Mouse (Mus musculus): Measurements from ENCODE around the gene Myh6. TPM values are rescaled to one million over a fixed set of nuclear protein-coding genes. Genes with fewer than 3 reads are reported as not detected.

Myh6 gene
- not detected in 2 replicates for total RNA-seq (2023)

DNA sequence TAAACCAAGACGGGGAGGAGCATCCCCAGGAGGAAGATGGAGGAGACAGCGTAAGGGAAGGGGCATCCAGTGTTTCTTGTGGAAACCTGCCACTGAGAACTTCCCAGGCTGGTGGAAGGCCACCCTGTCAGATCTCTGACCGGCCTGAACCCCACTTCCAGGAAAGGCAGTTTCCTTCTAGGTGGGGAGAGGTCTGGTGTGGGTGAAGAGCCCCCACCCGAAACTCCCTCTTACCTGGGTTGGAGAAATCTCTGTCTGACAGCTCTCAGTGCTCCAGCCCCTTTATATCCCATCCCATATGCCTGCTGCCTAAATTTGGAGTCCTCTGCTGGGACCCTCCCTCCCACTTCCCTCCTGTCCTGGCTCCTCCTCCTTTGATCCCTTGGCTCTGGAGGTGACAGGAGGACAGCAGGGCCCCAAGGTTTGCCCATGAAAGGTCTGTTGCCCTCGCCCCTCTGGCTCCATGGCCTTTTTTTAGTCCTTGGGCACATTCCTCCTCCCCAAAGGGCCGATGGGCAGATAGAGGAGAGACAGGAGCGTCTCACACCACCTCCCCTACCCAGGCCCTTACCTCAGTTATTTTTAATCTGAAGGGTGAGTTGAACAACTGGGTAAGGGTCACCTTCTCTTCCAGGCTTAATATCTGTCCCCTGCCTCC is at the start of gene Myh6:
TSS of gene Myh6 (minus strand) at position 608 of the 658 bp plus-strand sequence.

DNA sequence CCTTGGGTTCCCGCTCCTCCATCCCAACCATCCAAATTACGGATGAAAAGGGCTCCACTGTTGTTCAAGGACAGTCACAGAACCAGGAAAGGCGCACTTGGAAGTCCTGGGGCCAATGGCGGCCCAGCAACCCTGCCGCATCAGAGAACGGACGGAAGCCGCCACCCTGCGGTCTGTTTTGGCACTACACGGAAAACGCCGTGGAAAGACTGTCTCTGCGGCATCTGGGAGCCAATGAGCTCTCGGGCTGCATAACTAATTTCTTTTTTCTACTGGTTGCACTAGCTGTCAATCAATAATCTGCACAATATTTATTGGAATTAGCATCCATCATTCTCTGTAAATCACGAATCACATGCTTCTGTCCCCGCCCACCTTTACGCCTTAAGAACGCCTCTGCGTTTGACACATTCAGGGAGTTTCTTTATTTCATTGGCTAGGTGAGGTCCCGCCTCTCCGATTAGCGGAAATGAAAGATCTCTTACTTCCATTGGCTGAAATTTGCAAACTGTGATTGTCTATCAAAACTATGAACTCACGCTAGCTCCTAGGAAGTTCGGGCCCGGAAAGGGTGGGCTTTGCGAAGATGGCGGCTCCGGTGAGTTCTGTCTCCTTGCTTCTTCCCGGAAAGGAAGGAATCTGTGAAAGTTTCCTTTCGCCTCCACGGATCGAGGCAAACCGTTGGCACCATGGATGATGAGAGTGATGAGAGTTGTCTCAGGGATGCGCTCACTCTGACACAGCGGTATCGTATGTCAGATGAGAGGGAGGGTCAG is 48.5 kb upstream of the Myh6 start, which contains the start of gene Ngdn:
TSS of gene Ngdn (plus strand) at position 464 of the 776 bp plus-strand sequence.

DNA sequence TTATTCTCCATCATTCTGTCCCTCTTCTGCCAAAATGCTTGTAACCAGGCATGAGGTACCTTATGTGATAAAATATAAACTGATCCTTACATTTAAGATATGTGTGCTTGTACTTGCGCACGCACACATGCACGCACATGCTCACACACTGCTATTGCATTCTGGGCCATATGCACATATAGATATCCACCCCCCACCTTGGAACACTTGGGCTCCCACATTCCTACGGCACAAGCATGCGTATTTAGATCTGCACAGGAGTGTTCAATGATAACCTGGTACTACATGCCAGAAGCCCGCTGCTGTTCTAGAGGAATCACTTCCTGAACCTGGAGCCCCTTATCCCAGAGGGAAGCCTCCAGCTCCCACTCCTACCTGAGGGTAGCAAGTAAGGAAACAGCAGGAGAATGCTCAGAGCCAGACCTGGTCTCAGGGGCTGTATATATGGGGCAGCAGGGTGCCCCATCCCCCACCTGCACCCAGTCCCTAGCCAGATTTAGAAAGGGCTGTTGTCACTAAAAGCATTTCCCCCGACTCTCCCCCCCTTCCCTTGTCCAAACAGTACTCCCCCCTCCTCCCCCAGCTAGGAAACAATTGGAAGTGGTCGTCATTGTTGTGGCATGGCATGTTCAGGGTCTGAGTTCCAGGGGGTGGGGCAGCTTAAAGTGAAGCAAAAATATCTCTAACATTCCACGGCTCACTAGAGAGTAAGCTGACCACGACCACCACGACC is 27.6 kb upstream of the Myh6 start, which contains the start of gene Myh7:
TSS of gene Myh7 (minus strand) at position 491 of the 733 bp plus-strand sequence.

DNA sequence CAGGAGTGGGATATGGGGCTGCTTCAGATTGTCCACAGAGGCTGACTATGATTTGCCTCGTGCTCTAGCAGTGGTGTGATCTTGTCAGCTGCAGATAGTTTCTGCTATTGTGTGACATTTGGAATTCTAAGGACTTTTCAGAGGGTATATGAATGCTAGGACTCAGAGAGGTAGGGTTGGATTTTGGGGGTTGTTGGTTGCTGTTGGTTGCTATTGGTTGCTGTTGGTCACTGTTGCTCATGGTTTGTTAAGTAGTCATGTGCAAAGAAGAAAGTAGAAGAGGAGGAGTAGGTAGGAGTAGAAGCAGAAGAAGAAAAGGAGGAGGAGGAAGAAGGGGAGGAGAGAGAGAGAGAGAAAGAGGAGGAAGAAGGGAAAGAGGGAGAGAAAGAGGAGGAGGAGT is 9.9 kb upstream of the Myh6 start, which contains the start of gene Gm17428:
TSS of gene Gm17428 (plus strand) at position 301 of the 400 bp plus-strand sequence.

DNA sequence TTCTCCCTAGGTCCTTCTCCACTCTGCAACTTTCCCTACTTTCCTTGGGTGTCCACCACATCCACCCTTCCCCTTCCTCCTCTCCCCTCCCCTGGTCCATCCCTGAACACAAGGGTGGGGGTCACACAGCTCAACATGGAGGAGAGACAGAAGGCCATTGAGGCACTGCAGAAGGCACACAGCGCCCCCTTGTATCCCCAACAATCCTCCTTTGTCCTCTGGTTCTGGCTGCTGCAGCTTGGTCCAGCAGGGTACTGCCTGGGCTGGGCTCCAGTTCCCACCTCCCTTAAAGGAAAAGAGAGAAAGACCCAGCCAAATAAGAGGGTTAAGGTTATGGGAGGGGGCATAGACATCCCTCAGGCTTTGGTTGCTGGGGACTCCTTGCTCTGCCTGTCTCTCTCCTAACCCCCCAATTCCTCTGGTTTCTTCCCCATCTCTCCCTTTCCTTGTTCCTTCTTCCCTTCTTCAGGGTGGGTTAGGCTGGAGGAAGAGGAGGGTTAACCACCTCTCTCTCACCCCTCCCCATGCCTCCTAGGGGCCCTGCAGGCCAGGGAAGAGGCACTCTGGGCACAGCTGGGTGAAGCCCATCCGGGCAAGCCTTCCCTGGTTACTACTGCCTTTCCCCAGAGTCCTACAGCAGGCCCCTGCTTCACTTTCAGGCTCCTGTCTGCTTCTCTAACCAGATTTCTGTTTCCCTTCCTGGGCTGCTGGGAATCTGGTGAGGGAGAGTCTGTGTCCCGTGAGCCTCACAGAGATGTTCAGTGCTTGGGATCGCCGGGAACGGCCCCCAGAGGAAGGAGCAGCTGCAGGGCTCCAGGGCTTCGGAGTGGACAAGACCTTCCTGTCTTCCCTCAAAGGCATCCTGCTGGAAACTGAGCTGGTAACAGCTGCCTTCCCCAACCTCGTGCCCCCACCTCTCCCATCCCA is 30.6 kb downstream of the Myh6 start, which contains the start of gene Cmtm5:
TSS of gene Cmtm5 (plus strand) at position 358 of the 927 bp plus-strand sequence.

DNA sequence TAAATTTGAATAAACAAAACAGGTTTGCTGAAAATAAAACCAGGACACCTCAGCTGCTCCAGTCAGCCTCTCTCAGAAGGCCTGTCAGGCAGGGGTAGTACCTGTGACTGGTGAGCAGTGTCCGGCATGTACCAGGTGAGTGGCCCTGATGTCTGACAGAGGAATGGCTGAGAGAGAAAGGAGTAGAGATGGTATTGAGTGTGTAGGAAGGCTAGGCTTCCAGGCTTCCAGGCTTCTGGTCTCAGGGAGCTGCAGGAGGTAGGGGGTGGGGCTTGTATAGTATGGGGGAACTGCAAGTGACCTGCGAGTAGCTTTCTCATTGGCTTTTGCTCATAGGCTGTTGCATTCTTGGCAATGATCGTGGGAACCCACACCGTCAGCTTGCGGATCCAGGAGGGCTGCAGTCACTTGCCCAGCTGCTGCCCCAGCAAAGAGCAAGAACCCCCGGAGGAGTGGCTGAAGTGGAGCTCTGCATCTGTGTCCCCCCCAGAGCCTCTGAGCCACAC is 34.0 kb downstream of the Myh6 start, which contains the start of gene Il25:
TSS of gene Il25 (plus strand) at position 51 of the 506 bp plus-strand sequence.

DNA sequence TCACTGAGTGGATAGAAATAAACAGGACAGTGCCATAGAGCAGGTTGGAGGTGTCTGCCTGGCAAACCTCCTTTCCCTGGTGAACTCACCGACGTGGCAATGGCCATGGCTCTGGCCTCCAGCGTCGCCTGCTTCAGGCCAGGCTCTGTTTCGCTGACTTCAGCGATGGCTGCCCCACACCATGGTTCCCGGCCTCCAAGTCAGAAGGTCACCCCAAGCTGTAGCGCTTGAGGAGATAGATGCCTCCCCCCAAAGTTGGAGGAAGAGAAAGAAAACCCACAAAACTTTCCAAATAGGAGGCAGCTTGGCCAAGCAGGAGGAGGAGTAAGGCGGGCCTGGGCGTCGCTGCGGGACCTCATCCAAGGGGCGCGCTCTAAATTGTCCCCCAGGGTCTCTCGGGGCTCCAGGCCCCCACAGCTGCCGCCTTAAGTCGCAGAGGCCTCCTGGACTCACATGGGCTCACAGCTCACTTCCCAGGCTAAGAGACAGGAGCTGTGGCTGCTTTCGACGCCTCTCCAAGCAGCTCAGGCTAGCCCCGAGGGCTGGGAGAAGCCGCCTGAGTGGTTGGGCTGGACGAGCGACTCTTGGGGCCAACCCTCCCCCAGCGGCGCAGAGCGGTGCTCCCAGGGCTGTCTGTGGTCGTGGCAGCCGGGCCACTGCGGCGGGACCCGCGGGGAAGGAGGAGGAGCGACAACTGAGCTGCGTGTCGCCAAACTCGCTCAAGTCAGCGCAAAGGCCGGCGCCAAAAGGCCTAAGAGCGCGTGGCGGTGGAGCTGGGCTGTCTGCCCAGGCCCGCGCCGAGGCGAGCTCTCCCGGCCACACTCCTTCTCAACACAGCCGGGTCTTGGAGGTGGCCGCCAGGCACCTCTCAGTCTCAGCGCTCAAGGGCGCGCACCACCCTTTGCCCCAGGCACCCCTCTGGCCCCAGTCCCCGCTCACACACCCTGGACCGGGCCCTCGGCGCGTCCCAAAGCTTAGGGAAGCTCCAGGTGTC is 41.1 kb downstream of the Myh6 start, which contains the start of gene Efs:
TSS of gene Efs (minus strand) at position 778 of the 994 bp plus-strand sequence.

DNA sequence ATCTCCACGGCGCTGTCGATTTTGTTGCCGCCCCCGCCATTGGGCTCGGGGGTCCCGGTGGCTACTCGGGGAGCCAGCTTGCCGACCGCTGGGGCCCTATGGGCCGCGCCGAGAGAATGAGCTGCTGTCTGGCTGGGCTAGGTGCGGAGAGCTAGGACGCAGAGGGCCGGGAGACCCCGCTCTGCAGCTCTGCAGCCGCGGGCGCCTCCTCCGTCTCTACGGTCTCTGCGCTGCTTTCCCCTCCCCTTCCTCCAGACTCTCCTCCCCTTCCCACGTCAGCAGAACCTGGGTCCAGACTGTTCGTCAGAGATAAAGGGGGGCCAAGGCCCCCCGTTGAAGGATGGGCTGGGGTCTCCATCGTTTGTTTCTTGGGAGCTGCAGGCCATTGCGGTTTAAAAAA is 53.8 kb downstream of the Myh6 start, which contains the start of gene Slc22a17:
TSS of gene Slc22a17 (minus strand) at position 247 of the 400 bp plus-strand sequence.

DNA sequence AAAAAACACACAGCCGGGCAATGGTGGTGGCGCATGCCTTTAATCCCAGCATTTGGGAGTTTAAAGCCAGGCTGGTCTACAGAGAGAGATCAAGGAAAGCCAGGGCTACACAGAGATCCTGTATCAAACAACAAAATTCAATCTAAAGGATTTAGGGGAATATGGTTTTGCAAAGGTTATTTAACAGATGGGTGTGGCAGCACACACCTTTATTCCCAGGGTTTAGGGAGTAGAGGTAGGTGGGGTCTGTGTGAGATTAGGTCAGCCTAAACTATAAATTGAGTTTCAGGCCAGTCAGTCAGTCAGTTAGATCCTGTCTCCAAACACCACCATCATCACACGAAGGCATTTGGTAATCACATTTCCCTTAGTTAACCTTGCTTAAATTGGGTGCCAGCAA is 74.5 kb downstream of the Myh6 start, which contains the start of gene Pabpn1:
TSS of gene Pabpn1 (plus strand) at position 301 of the 400 bp plus-strand sequence.

Other genes starting within 250 kb of the Myh6 start
- 2.7 and 3.4 TPM in 2 replicates for gene Slc7a8, start 185.0 kb downstream of the Myh6 start, total RNA-seq (2023)
- not detected in 2 replicates for gene Rnf212b, start 152.8 kb downstream of the Myh6 start, total RNA-seq (2023)
- 7.4 and 9.4 TPM in 2 replicates for gene Homez, start 96.0 kb downstream of the Myh6 start, total RNA-seq (2023)
- gene Ppp1r3e, start 89.4 kb downstream of the Myh6 start, total RNA-seq (2023) = 1.4 and 1.8 TPM in 2 replicates
- gene Bcl2l2, start 83.5 kb downstream of the Myh6 start, total RNA-seq (2023) = 5.9 and 9.7 TPM in 2 replicates
- 1.8 and 1.9 TPM in 2 replicates for gene Gm20521, start 83.5 kb downstream of the Myh6 start, total RNA-seq (2023)
- 133 and 150 TPM in 2 replicates for gene Pabpn1, start 74.4 kb downstream of the Myh6 start, total RNA-seq (2023)
- 0.32 and 0.51 TPM in 2 replicates for gene Slc22a17, start 53.8 kb downstream of the Myh6 start, total RNA-seq (2023)
- gene Efs, start 40.8 kb downstream of the Myh6 start, total RNA-seq (2023) = not detected in 2 replicates
- gene Il25, start 34.2 kb downstream of the Myh6 start, total RNA-seq (2023) = not detected in 2 replicates
- not detected in 2 replicates for gene Cmtm5, start 30.7 kb downstream of the Myh6 start, total RNA-seq (2023)
- not detected in 2 replicates for gene Gm17428, start 10.0 kb upstream of the Myh6 start, total RNA-seq (2023)
- gene Myh7, start 27.7 kb upstream of the Myh6 start, total RNA-seq (2023) = not detected in 2 replicates
- gene Ngdn, start 48.5 kb upstream of the Myh6 start, total RNA-seq (2023) = 56.7 and 62.3 TPM in 2 replicates
- 1.1 and 1.4 TPM in 2 replicates for gene Zfhx2, start 125.4 kb upstream of the Myh6 start, total RNA-seq (2023)
- 2.2 and 2.6 TPM in 2 replicates for gene Thtpa, start 127.9 kb upstream of the Myh6 start, total RNA-seq (2023)
- 39.9 and 41.1 TPM in 2 replicates for gene Ap1g2, start 139.7 kb upstream of the Myh6 start, total RNA-seq (2023)
- gene Jph4, start 150.0 kb upstream of the Myh6 start, total RNA-seq (2023) = not detected in 2 replicates